Mouse (Mus musculus) forebrain, embryonic 12.5 days (tissue): ENCODE results near the gene Syne2. TPM values are rescaled to one million over a fixed set of nuclear protein-coding genes. Genes with fewer than 3 reads are reported as not detected.
"Not testable (repeated sequence)": the region's sequence is repeated elsewhere in the genome, so short reads cannot be mapped to it uniquely, and the experiment has no call there.

ENCODE experiments used
- ATAC-seq: fragments of 200-750 bp; cut with Nextera tagmentation; 2 replicates; pipeline ENCODE4 v1.8.0; 2017; ENCODE audit warnings: moderate TSS enrichment; ENCODE audit not compliant: low FRiP score
- H3K27ac ChIP-seq: fragments of 300-500 bp; sonication (generic); 2 replicates; pipeline ENCODE4 v1.5.1; 2016; ENCODE audit warnings: mild to moderate bottlenecking
- H3K27me3 ChIP-seq: fragments of 300-500 bp; sonication (generic); 2 replicates; pipeline ENCODE4 v1.6.1; 2016; ENCODE audit warnings: mild to moderate bottlenecking
- H3K36me3 ChIP-seq: fragments of 300-500 bp; sonication (generic); replicated peaks from 2 replicates; pipeline ENCODE4 v1.6.1; 2016; ENCODE audit warnings: mild to moderate bottlenecking
- H3K4me1 ChIP-seq: fragments of 300-500 bp; sonication (generic); 2 replicates; pipeline ENCODE4 v1.6.1; 2016
- H3K4me2 ChIP-seq: fragments of 300-500 bp; sonication (generic); 2 replicates; pipeline ENCODE4 v1.6.1; 2016; ENCODE audit warnings: mild to moderate bottlenecking, moderate library complexity
- H3K4me3 ChIP-seq: fragments of 300-500 bp; sonication (generic); replicated peaks from 2 replicates; pipeline ENCODE4 v1.5.1; 2016; ENCODE audit warnings: mild to moderate bottlenecking
- H3K9ac ChIP-seq: fragments of 300-500 bp; sonication (generic); 2 replicates; pipeline ENCODE4 v1.6.1; 2016; ENCODE audit warnings: mild to moderate bottlenecking
- H3K9me3 ChIP-seq: fragments of 300-500 bp; sonication (generic); 2 replicates; pipeline ENCODE4 v1.6.1; 2016
- WGBS: fragments of 180-500 bp; shearing (Covaris S2); methylation state at CpG from one replicate; pipeline ENCODE4 v1.1.7; 2016; 5-methylcytosine and 5-hydroxymethylcytosine counted together
- polyA plus RNA-seq: library from polyadenylated mRNA; unstranded; fragments of >200 nt; fragmentation: Nextera tagmentation; extraction: Ambion mirVana; gene quantifications from 2 replicates; pipeline ENCODE4 v1.2.1, GENCODE M21; 2016

Gene Syne2
- 141 and 143 TPM in 2 replicates for polyA plus RNA-seq

GRCm38 (mm10) chr12:75817959-75818452, at the start of gene Syne2:
Syne2 (plus strand) TSS chr12:75818134.
- under 1% methylated on average over 41 of the region's 54 CpGs for WGBS

GRCm38 (mm10) chr12:75771410-75771809, 46.5 kb upstream of the Syne2 start:
- H3K9ac ChIP-seq: no peak overlapping the region
- no peaks in the 10 kb centered on the region for H3K9me3 ChIP-seq
- WGBS: 69% methylated on average over 3 of the region's 3 CpGs
- no peak for ATAC-seq
- no peak overlapping the region for H3K4me2 ChIP-seq
- no peak overlapping the region for H3K27ac ChIP-seq
- H3K27me3 ChIP-seq: no peaks in the 10 kb centered on the region
- no peak overlapping the region for H3K4me3 ChIP-seq
- H3K36me3 ChIP-seq: no peaks in the 10 kb centered on the region
- no peaks in the 10 kb centered on the region for H3K4me1 ChIP-seq

More at GRCm38 (mm10) chr12:75817959-75818452, at the start of gene Syne2:
- Histone ChIP-seq H3K4me2 (peak within 1 kb of the TSS; percentile 79), H3K4me3 (peak within 1 kb of the TSS; percentile 82), H3K27me3 (peaks cover 4% of the 10 kb centered on the region; the same call in 1 of the 2 replicates), H3K36me3 (no peaks in the 10 kb centered on the region), H3K9me3 (no peaks in the 10 kb centered on the region), H3K27ac (peak within 1 kb of the TSS; percentile 89), H3K4me1 (peaks cover 41% of the 10 kb centered on the region), H3K9ac (peak within 1 kb of the TSS; percentile 92)
- ATAC-seq: peak; percentile 94

GRCm38 (mm10) chr12:75772424-75773034, 45.4 kb upstream of the Syne2 start:
- Histone ChIP-seq H3K4me1 (no peaks in the 10 kb centered on the region), H3K27me3 (no peaks in the 10 kb centered on the region), H3K36me3 (no peaks in the 10 kb centered on the region), H3K4me3 (no peak overlapping the region), H3K4me2 (no peak overlapping the region), H3K9me3 (no peaks in the 10 kb centered on the region), H3K27ac (no peak overlapping the region), H3K9ac (no peak overlapping the region)
- no peak for ATAC-seq
- 32% methylated on average over 3 of the region's 3 CpGs for whole genome bisulfite sequencing

GRCm38 (mm10) chr12:75781445-75781844, 36.5 kb upstream of the Syne2 start:
- Histone ChIP-seq H3K27me3 (no peaks in the 10 kb centered on the region), H3K9me3 (0 out of 2 replicates have a peak, but pooled peaks cover 3% of the 10 kb centered on the region), H3K4me1 (no peaks in the 10 kb centered on the region), H3K27ac (no peak overlapping the region), H3K9ac (no peak overlapping the region), H3K4me2 (no peak overlapping the region), H3K4me3 (no peak overlapping the region), H3K36me3 (no peaks in the 10 kb centered on the region)
- ATAC-seq: no peak

- no peak overlapping the region for H3K4me2 ChIP-seq
- no peaks in the 10 kb centered on the region for H3K36me3 ChIP-seq
- H3K27ac ChIP-seq: no peak overlapping the region
- 86% methylated on average over 7 of the region's 7 CpGs for WGBS
- no peak overlapping the region for H3K4me3 ChIP-seq
- no peak overlapping the region for H3K9ac ChIP-seq
- 0 out of 2 replicates have a peak, but pooled peaks cover 3% of the 10 kb centered on the region for H3K9me3 ChIP-seq
- no peaks in the 10 kb centered on the region for H3K4me1 ChIP-seq
- no peaks in the 10 kb centered on the region for H3K27me3 ChIP-seq
- no peak for ATAC-seq
These were observed 35.9 kb upstream of the Syne2 start for GRCm38 (mm10) chr12:75781995-75782394.

GRCm38 (mm10) chr12:75784271-75784751, 33.6 kb upstream of the Syne2 start:
- WGBS: 93% methylated on average over 2 of the region's 2 CpGs
- ATAC-seq: no peak

GRCm38 (mm10) chr12:75786681-75787080, 31.3 kb upstream of the Syne2 start:
- not testable (repeated sequence) for H3K36me3 ChIP-seq, H3K9ac ChIP-seq, H3K27ac ChIP-seq, H3K4me1 ChIP-seq, H3K4me2 ChIP-seq, H3K9me3 ChIP-seq, H3K4me3 ChIP-seq, H3K27me3 ChIP-seq, ATAC-seq
- WGBS: 2% methylated on average over 2 of the region's 2 CpGs

More at GRCm38 (mm10) chr12:75784271-75784751, 33.6 kb upstream of the Syne2 start:
- no peaks in the 10 kb centered on the region for H3K36me3 ChIP-seq
- H3K9me3 ChIP-seq: 0 out of 2 replicates have a peak, but pooled peaks cover 3% of the 10 kb centered on the region
- no peaks in the 10 kb centered on the region for H3K4me1 ChIP-seq
- H3K27ac ChIP-seq: no peak overlapping the region
- H3K4me3 ChIP-seq: no peak overlapping the region
- no peak overlapping the region for H3K4me2 ChIP-seq
- H3K9ac ChIP-seq: no peak overlapping the region
- no peaks in the 10 kb centered on the region for H3K27me3 ChIP-seq

GRCm38 (mm10) chr12:75789451-75789850, 28.5 kb upstream of the Syne2 start:
- Histone ChIP-seq H3K4me2 (no peak overlapping the region), H3K9me3 (no peaks in the 10 kb centered on the region), H3K4me3 (no peak overlapping the region), H3K9ac (no peak overlapping the region), H3K27me3 (no peaks in the 10 kb centered on the region), H3K36me3 (no peaks in the 10 kb centered on the region), H3K27ac (no peak overlapping the region), H3K4me1 (no peaks in the 10 kb centered on the region)
- no peak for ATAC-seq
- WGBS: 74% methylated on average over 4 of the region's 4 CpGs

DNA sequence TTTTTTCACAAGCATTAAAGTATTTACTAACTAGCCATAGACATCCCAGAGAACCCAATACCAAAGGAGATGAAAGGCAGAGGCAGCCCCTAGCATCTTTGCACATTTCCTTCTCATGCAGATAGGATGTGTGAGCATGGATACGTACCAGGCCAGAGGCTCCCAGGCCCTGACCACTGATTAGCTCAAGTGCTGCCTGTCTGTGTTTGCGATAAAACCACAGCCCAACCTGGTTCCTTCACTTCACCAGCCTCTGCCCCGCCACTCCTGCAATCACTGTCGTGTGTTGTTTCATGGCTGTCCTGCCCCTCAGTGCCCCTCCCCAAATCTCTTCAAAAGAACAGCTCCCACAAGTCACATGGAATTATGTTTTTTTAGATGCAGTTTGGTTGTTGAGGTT, 23.4 kb upstream of the Syne2 start:
- WGBS: 72% methylated on average over 4 of the region's 4 CpGs
- Histone ChIP-seq H3K4me2 (no peak overlapping the region), H3K9ac (no peak overlapping the region), H3K27ac (no peak overlapping the region), H3K4me1 (no peaks in the 10 kb centered on the region), H3K9me3 (no peaks in the 10 kb centered on the region), H3K36me3 (no peaks in the 10 kb centered on the region), H3K27me3 (no peaks in the 10 kb centered on the region), H3K4me3 (no peak overlapping the region)
- no peak for ATAC-seq

DNA sequence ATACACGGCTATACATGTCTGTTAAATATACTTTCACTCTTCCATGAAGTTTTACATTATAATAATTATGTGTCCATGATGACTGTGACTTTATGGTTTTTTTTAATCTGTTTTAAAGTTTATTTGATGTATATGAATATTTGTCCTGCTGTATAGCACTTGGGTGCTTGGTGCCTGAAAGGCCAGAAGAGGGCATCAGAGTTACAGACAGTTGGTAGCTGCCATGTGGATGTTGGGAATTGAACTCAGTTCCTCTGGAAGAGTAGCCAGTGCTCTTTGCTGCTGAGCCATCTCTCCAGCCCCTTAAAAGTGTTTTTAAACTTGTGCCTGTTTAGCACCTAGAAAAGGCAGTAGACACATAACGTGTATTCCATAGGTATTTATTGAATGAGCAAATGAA, 21.4 kb upstream of the Syne2 start:
- no peak overlapping the region for H3K27ac ChIP-seq
- H3K9ac ChIP-seq: no peak overlapping the region
- no peaks in the 10 kb centered on the region for H3K36me3 ChIP-seq
- H3K4me1 ChIP-seq: no peaks in the 10 kb centered on the region
- no peak overlapping the region for H3K4me3 ChIP-seq
- 78% methylated on average over 2 of the region's 2 CpGs for WGBS
- no peak overlapping the region for H3K4me2 ChIP-seq
- H3K27me3 ChIP-seq: no peaks in the 10 kb centered on the region
- no peaks in the 10 kb centered on the region for H3K9me3 ChIP-seq
- ATAC-seq: no peak

GRCm38 (mm10) chr12:75806281-75806680, 11.7 kb upstream of the Syne2 start:
- H3K4me2 ChIP-seq: no peak overlapping the region
- H3K27ac ChIP-seq: no peak overlapping the region
- no peak for ATAC-seq
- H3K9ac ChIP-seq: no peak overlapping the region
- H3K27me3 ChIP-seq: no peaks in the 10 kb centered on the region
- no peaks in the 10 kb centered on the region for H3K9me3 ChIP-seq
- H3K4me1 ChIP-seq: no peaks in the 10 kb centered on the region
- no peak overlapping the region for H3K4me3 ChIP-seq
- H3K36me3 ChIP-seq: no peaks in the 10 kb centered on the region
- WGBS: 94% methylated on average over 4 of the region's 4 CpGs

DNA sequence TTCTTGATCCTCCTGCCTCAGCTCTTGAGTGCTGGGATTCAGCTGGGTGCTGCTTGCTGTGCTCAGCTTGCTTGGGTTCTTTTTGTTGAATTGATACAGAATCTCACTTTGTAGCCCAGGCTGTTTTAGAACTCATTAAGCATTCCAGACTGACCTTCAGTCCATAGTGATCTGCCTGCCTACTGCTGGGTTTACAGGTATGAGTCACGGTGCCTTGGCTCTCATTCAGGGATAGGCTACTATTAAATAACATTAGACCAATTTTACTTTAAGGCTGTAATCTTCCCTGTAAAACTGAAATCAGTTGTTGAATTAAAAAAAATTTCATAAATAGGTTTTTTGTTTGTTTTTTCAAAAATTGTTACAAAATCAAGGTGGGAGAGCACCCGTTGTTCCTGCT, 4.2 kb upstream of the Syne2 start:
- Histone ChIP-seq H3K27me3 (peaks cover 4% of the 10 kb centered on the region; the same call in 1 of the 2 replicates), H3K4me1 (peaks cover 9% of the 10 kb centered on the region), H3K27ac (no peak overlapping the region), H3K9me3 (no peaks in the 10 kb centered on the region), H3K4me2 (no peak overlapping the region), H3K9ac (no peak overlapping the region), H3K36me3 (no peaks in the 10 kb centered on the region), H3K4me3 (no peak overlapping the region)
- 94% methylated on average over 2 of the region's 2 CpGs for WGBS
- ATAC-seq: no peak

GRCm38 (mm10) chr12:75814551-75814950, 3.4 kb upstream of the Syne2 start:
- no peak for ATAC-seq
- Histone ChIP-seq H3K27ac (no peak overlapping the region), H3K36me3 (no peaks in the 10 kb centered on the region), H3K4me1 (peaks cover 13% of the 10 kb centered on the region), H3K4me3 (no peak overlapping the region), H3K9ac (no peak overlapping the region), H3K9me3 (no peaks in the 10 kb centered on the region), H3K4me2 (no peak overlapping the region), H3K27me3 (peaks cover 4% of the 10 kb centered on the region; the same call in 1 of the 2 replicates)
- WGBS: 74% methylated on average over 6 of the region's 6 CpGs
